Mouse (Mus musculus) cerebellum, postnatal 14 days (tissue): ENCODE measurements at regions not wholly inside any gene's neighbourhood (a gene's known extent, or its start where the extent isn't known, plus 50 kb on each side); places are given as distances from the start of the nearest gene placed in this dataset.

Experiments used
- DNase-seq, 2 experiments: peaks; one replicate each; pipeline ENCODE4 v3.0.0; 2021; ENCODE audit warnings: mixed read lengths in 2 of 2

GRCm38 (mm10) chrX:5765702-5766101 is 96.8 kb downstream of the Btbd35f7 start:
- DNase-seq, result no peak

- DNase-seq, result no peak
Observed at GRCm38 (mm10) chrX:5798433-5798832, 129.6 kb downstream of the Btbd35f7 start.

- DNase-seq, result no peak
Observed at GRCm38 (mm10) chrX:5798902-5799301, 130.0 kb downstream of the Btbd35f7 start.

- peak; percentile 1 to 2 for DNase-seq
Observed at GRCm38 (mm10) chrX:5803181-5803580, 134.3 kb downstream of the Btbd35f7 start.
